Mouse (Mus musculus): ENCODE results near the gene Mrgpra3. TPM values are rescaled to one million over a fixed set of nuclear protein-coding genes. Genes with fewer than 3 reads are reported as not detected.

Gene Mrgpra3
- not detected for total RNA-seq (2021)
- long read RNA-seq, experiment 1, result 0 reads
- long read RNA-seq, experiment 2, result 0 reads

DNA sequence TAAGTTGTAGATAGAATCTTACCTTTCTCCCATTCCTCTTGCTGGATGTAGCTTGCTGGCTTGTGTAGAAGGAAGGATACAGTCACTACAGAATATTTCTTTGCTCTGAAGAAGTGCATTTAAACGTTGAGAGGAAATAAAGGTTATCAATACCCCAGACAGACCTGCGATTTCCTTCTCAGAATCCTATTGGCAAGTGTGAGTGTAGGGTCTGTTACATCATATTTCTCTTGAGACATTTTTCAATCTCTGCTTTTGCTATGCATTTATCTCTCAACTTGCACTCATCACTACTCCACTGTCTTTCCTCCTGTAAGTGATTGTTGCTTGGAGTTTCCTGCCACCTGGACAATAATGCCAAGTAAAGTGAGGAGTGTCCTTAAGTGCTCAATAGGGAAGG, at the start of gene Mrgpra3:
Mrgpra3 (minus strand) TSS at position 101 of the 400 bp plus-strand sequence.
- no peak for DNase-seq (ENCODE audit: low spot score in 2 of 2)

Other genes starting within 250 kb of the Mrgpra3 start
- not detected for gene Mrgpra1, start 247.1 kb downstream of the Mrgpra3 start, total RNA-seq (2021)
- not detected for gene Mrgpra2a, start 149.2 kb downstream of the Mrgpra3 start, total RNA-seq (2021)
- gene Mrgpra2b, start 72.5 kb downstream of the Mrgpra3 start, total RNA-seq (2021), result not detected